Comparison of ENCODE assay signal across 8 mouse cellular contexts in the genomic region with DNA sequence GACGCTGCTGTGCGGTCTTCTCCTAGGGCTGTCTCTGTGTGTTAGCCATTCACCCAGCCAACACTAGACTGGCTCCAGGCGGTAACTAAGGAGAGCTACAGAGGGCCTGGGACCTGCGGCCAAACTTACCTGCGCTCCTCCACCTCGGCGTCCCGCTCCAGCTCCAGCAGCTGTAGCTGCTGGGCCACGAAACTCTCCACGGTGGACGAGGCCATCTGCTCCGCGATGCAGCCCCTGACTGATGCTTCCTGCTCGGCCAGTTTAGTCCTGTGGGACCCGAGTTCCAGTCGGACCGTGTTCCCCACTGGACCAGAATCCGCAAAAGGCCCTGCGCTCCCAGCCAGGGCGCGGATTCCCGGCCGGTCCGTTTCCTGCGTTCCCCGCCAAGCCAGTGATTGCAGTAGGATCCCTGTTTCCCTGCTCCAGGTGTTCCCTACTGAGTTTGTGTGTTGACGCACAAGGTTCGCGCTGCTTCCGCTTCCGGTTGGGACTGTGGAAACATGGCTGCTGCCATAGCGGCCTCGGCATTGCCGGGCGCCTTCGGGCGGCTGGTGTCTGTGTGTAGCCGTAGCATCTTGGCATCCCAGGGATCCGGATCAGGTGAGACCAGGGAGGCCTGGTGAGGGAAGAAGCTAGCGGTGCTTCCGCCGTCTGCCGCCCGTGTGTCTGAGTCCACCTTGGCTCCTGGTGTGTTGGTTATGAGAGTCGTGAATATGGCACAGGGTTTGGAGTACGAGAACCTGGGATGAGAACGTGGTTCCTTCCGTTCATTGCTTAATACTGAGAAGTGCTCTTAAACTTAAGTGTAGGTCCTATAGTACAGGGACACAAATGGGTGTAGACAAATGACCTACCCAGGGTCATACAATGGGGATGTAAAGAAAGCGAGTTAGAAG. TPM values are rescaled to one million over a fixed set of nuclear protein-coding genes. Genes with fewer than 3 reads are reported as not detected.
DNase-seq lines count a peak whose midpoint lies in the region; ATAC-seq and TF ChIP-seq lines count a peak whose summit lies in the region.

A gene (plus strand): TSS at position 330 of the 896 bp plus-strand sequence.
A gene (minus strand): TSS at position 446 of the 896 bp plus-strand sequence.

- H3K4me2 ChIP-seq in forebrain, embryonic 16.5 days (ENCODE audit: low read length), result peak within 1 kb of the TSS; percentile 83
- peak within 1 kb of the TSS; percentile 76 for H3K4me2 ChIP-seq in lung, embryonic 14.5 days

- no peak for TF ChIP-seq CTCF in G1E (IDR thresholded peaks at IDR 0.05; ENCODE audit: low read depth, low read length)
- no peak for TF ChIP-seq CTCF in layer of hippocampus, adult 2 months (conservative IDR thresholded peaks at IDR 0.05)
- no peak for TF ChIP-seq CTCF in lung, embryonic 14.5 days (IDR thresholded peaks at IDR 0.05; ENCODE audit: low read depth)
- TF ChIP-seq CTCF in olfactory bulb, adult 2 months (IDR thresholded peaks at IDR 0.05; ENCODE audit: insufficient read depth, low read depth, low read length), result no peak
- TF ChIP-seq CTCF in thymus, adult 2 months (IDR thresholded peaks at IDR 0.05; ENCODE audit: borderline replicate concordance, control insufficient read depth, extremely low read depth, insufficient read depth, low read length, poor library complexity), result 0 out of 2 replicates have a peak, but pooled peaks have one; percentile 7

- WGBS in forebrain, embryonic 16.5 days, result under 1% methylated on average over 49 of the region's 49 CpGs
- WGBS in lung, embryonic 14.5 days, result under 1% methylated on average over 49 of the region's 49 CpGs
- WGBS in olfactory bulb, adult 2 months, result under 1% methylated on average over 49 of the region's 49 CpGs
- WGBS in thymus, adult 2 months, result under 1% methylated on average over 49 of the region's 49 CpGs

- peaks cover 28% of the 10 kb centered on the region for H3K4me1 ChIP-seq in G1E (ENCODE audit: insufficient read depth, low read depth, low read length)
- H3K4me1 ChIP-seq in forebrain, embryonic 16.5 days (replicated peaks; ENCODE audit: control insufficient read depth, insufficient read depth, low read length), result peaks cover 23% of the 10 kb centered on the region
- H3K4me1 ChIP-seq in lung, embryonic 14.5 days (ENCODE audit: insufficient read depth), result peaks cover 3% of the 10 kb centered on the region; the same call in 1 of the 2 replicates
- peaks cover 4% of the 10 kb centered on the region; the same call in 1 of the 2 replicates for H3K4me1 ChIP-seq in olfactory bulb, adult 2 months (ENCODE audit: control insufficient read depth, insufficient read depth, low read length)
- peaks cover 15% of the 10 kb centered on the region for H3K4me1 ChIP-seq in thymus, adult 2 months (replicated peaks; ENCODE audit: control insufficient read depth, insufficient read depth, low read length)

- peak within 1 kb of the TSS; percentile 81 for H3K4me3 ChIP-seq in G1E (ENCODE audit: low read depth, low read length)
- peak within 1 kb of the TSS; percentile 84 for H3K4me3 ChIP-seq in forebrain, embryonic 16.5 days (replicated peaks; ENCODE audit: low read length)
- H3K4me3 ChIP-seq in layer of hippocampus, adult 2 months, result peak within 1 kb of the TSS; percentile 95
- peak within 1 kb of the TSS; percentile 81 for H3K4me3 ChIP-seq in lung, embryonic 14.5 days (ENCODE audit: low read depth, low read length)
- peak within 1 kb of the TSS; percentile 87 for H3K4me3 ChIP-seq in olfactory bulb, adult 2 months (ENCODE audit: insufficient read depth, low read depth, low read length)
- H3K4me3 ChIP-seq in thymus, adult 2 months (ENCODE audit: control insufficient read depth, insufficient read depth, low read length), result peak within 1 kb of the TSS; percentile 87

- ATAC-seq in G1E (ENCODE audit: extremely low read depth, insufficient number of reproducible peaks, low FRiP score, poor library complexity, severe bottlenecking), result peak; percentile 91
- ATAC-seq in forebrain, embryonic 16.5 days, result peak; percentile 95
- ATAC-seq in lung, embryonic 14.5 days (ENCODE audit: insufficient read depth), result peak; percentile 95

- peak within 1 kb of the TSS; percentile 61 for H3K27ac ChIP-seq in forebrain, embryonic 16.5 days (ENCODE audit: low read length)
- H3K27ac ChIP-seq in layer of hippocampus, adult 2 months, result peak within 1 kb of the TSS; percentile 85
- peak within 1 kb of the TSS; percentile 54; the same call in 1 of the 2 replicates for H3K27ac ChIP-seq in lung, embryonic 14.5 days (ENCODE audit: low read depth)
- peak within 1 kb of the TSS; percentile 34; the same call in 1 of the 2 replicates for H3K27ac ChIP-seq in olfactory bulb, adult 2 months (ENCODE audit: insufficient read depth, low read depth, low read length)
- no peak within 1 kb of the TSS for H3K27ac ChIP-seq in thymus, adult 2 months (ENCODE audit: control insufficient read depth, insufficient read depth, low read length)

- peak; percentile 65 for TF ChIP-seq POLR2A in olfactory bulb, adult 2 months (IDR thresholded peaks at IDR 0.05; ENCODE audit: insufficient read depth, low read depth, low read length)
- peak; percentile 71 for TF ChIP-seq POLR2A in thymus, adult 2 months (IDR thresholded peaks at IDR 0.05; ENCODE audit: control insufficient read depth, extremely low read depth, insufficient read depth, low read length, poor library complexity)

- peak within 1 kb of the TSS; percentile 80 for H3K9ac ChIP-seq in forebrain, embryonic 16.5 days (replicated peaks; ENCODE audit: low read depth, low read length)
- peak within 1 kb of the TSS; percentile 83 for H3K9ac ChIP-seq in lung, embryonic 14.5 days

- H3K9me3 ChIP-seq in G1E (replicated peaks), result no peaks in the 10 kb centered on the region
- H3K9me3 ChIP-seq in forebrain, embryonic 16.5 days (ENCODE audit: control insufficient read depth, low read length), result no peaks in the 10 kb centered on the region
- H3K9me3 ChIP-seq in lung, embryonic 14.5 days (ENCODE audit: low read depth, low read length), result no peaks in the 10 kb centered on the region

- DNase-seq in G1E (ENCODE audit: low spot score), result peak; percentile 73
- peak; percentile 86 to 93 for DNase-seq in cerebellum, adult 18-20 months
- peak; percentile 89 to 93 for DNase-seq in heart, postnatal 36 days
- peak; percentile 87 to 93 for DNase-seq in layer of hippocampus, adult 2 months (ENCODE audit: low spot score in 2 of 2)
- peak; percentile 94 for DNase-seq in lung, embryonic 14.5 days
- peak; percentile 73 for DNase-seq in thymus, adult 2 months

- intact Hi-C loops in heart, postnatal 36 days (cut with DNase I), result no loop called here

- peaks cover 77% of the 10 kb centered on the region for H3K36me3 ChIP-seq in G1E (replicated peaks)
- H3K36me3 ChIP-seq in forebrain, embryonic 16.5 days (ENCODE audit: control insufficient read depth, insufficient read depth), result peaks cover 4% of the 10 kb centered on the region
- peaks cover 39% of the 10 kb centered on the region; the same call in 1 of the 2 replicates for H3K36me3 ChIP-seq in lung, embryonic 14.5 days (ENCODE audit: insufficient read depth)
- H3K36me3 ChIP-seq in thymus, adult 2 months (ENCODE audit: control insufficient read depth, insufficient read depth, low read length), result 0 out of 2 replicates have a peak, but pooled peaks cover 4% of the 10 kb centered on the region

- no peaks in the 10 kb centered on the region for H3K27me3 ChIP-seq in G1E (ENCODE audit: insufficient read depth, low read length)
- H3K27me3 ChIP-seq in forebrain, embryonic 16.5 days (replicated peaks; ENCODE audit: control insufficient read depth, insufficient read depth, low read length), result no peaks in the 10 kb centered on the region
- H3K27me3 ChIP-seq in lung, embryonic 14.5 days (ENCODE audit: insufficient read depth, low read length), result no peaks in the 10 kb centered on the region
- H3K27me3 ChIP-seq in thymus, adult 2 months (ENCODE audit: control insufficient read depth, insufficient read depth, low read length), result no peaks in the 10 kb centered on the region

RNA-seq across cellular contexts. Expression of the first gene that starts in this region (rescaled TPM):
- total RNA-seq in G1E (2014; fragmentation: Nextera tagmentation), result 54.5 and 57.3 TPM in 2 replicates
- total RNA-seq in G1E (2017), result 92.9 and 105 TPM in 2 replicates
- polyA plus RNA-seq in G1E (2012), result 6.9 and 27.4 TPM in 2 replicates
- polyA plus RNA-seq in forebrain, embryonic 16.5 days (2015; fragmentation: Nextera tagmentation; extraction: Ambion mirVana), result 92.5 and 95.7 TPM in 2 replicates
- total RNA-seq in heart, postnatal 36 days (2021), result 10 to 100 TPM; 94.4 to 98.8 TPM
- 10 to 100 TPM; 47.6 to 54.4 TPM for total RNA-seq in layer of hippocampus, adult 2 months (2021)
- 127 and 130 TPM in 2 replicates for polyA plus RNA-seq in lung, embryonic 14.5 days (2014; fragmentation: Nextera tagmentation; extraction: Ambion mirVana)
- polyA plus RNA-seq in olfactory bulb, adult 2 months (2012; ENCODE audit: insufficient read depth, insufficient read length, low replicate concordance, missing spikeins), result not detected in 2 replicates
- polyA plus RNA-seq in thymus, adult 2 months (2012; rRNA removed), result 57.8 and 58.7 TPM in 2 replicates

RNA-seq across cellular contexts. Expression of the second gene that starts in this region (rescaled TPM):
- total RNA-seq in G1E (2014; fragmentation: Nextera tagmentation) (2.8 and 6.5 TPM in 2 replicates), G1E (2017) (5.1 and 5.6 TPM in 2 replicates)
- 10.6 and 12.0 TPM in 2 replicates for polyA plus RNA-seq in G1E (2012)
- polyA plus RNA-seq in forebrain, embryonic 16.5 days (2015; fragmentation: Nextera tagmentation; extraction: Ambion mirVana), result 12.0 and 12.4 TPM in 2 replicates
- total RNA-seq in heart, postnatal 36 days (2021), result 1 to 10 TPM; 3.4 to 3.5 TPM
- total RNA-seq in layer of hippocampus, adult 2 months (2021), result 10 to 100 TPM; 11.9 to 12.4 TPM
- 9.7 and 9.8 TPM in 2 replicates for polyA plus RNA-seq in lung, embryonic 14.5 days (2014; fragmentation: Nextera tagmentation; extraction: Ambion mirVana)
- not detected in 2 replicates for polyA plus RNA-seq in olfactory bulb, adult 2 months (2012; ENCODE audit: insufficient read depth, insufficient read length, low replicate concordance, missing spikeins)
- polyA plus RNA-seq in thymus, adult 2 months (2012; rRNA removed), result 16.9 and 17.8 TPM in 2 replicates

Comparison
In these comparisons a context has a peak if more than half of its experiments do, and no peak if none do; other contexts are left out.
1. RNA of the second gene that starts in this region (polyA plus RNA-seq): 16.9 to 17.8 TPM in thymus, adult 2 months, 12.0 to 12.4 TPM in forebrain, embryonic 16.5 days, 10.6 to 12.0 TPM in G1E and 9.7 to 9.8 TPM in lung, embryonic 14.5 days; not detected in olfactory bulb, adult 2 months; every median in the first group is over 10 times any median in the second.
2. Peak in every context shown above with its lines, with median percentiles within 50 percentile points of each other: ATAC-seq, DNase-seq and H3K4me3 ChIP-seq.